Mouse (Mus musculus) adipocyte (in vitro differentiated cells): ENCODE results near the gene Usp3.

ENCODE experiments used
- DNase-seq: peaks from one replicate; pipeline ENCODE4 v3.0.0-alpha.2; 2016; ENCODE audit warnings: low spot score

Usp3 gene

GRCm38 (mm10) chr9:66571986-66572700 lies 20.8 kb downstream of the Usp3 start:
- no peak for DNase-seq

- DNase-seq, result no peak
Measured at GRCm38 (mm10) chr9:66562215-66562614, 30.7 kb downstream of the Usp3 start.

GRCm38 (mm10) chr9:66561496-66561895 lies 31.4 kb downstream of the Usp3 start:
- no peak for DNase-seq

- no peak for DNase-seq
Measured at GRCm38 (mm10) chr9:66560728-66561127, 32.2 kb downstream of the Usp3 start.

GRCm38 (mm10) chr9:66560295-66560694 lies 32.6 kb downstream of the Usp3 start:
- no peak for DNase-seq

- no peak for DNase-seq
Measured at GRCm38 (mm10) chr9:66558971-66559370, 34.0 kb downstream of the Usp3 start.

- no peak for DNase-seq
Measured at GRCm38 (mm10) chr9:66542785-66543184, 50.2 kb downstream of the Usp3 start.

GRCm38 (mm10) chr9:66521595-66521994 lies 71.3 kb downstream of the Usp3 start:
- no peak for DNase-seq

- no peak for DNase-seq
Measured at GRCm38 (mm10) chr9:66520299-66520698, 72.6 kb downstream of the Usp3 start.

- DNase-seq, result peak; percentile 20
Measured at GRCm38 (mm10) chr9:66518901-66519300, 74.0 kb downstream of the Usp3 start.

- peak; percentile 10 for DNase-seq
Measured at GRCm38 (mm10) chr9:66518251-66518650, 74.7 kb downstream of the Usp3 start.

GRCm38 (mm10) chr9:66517746-66518145 lies 75.2 kb downstream of the Usp3 start:
- no peak for DNase-seq

- peak; percentile 77 for DNase-seq
Measured at GRCm38 (mm10) chr9:66516296-66516940, 76.5 kb downstream of the Usp3 start.

- no peak for DNase-seq
Measured at GRCm38 (mm10) chr9:66515680-66516210, 77.2 kb downstream of the Usp3 start.

GRCm38 (mm10) chr9:66515115-66515514 lies 77.8 kb downstream of the Usp3 start:
- DNase-seq, result no peak

GRCm38 (mm10) chr9:66514256-66514770 lies 78.6 kb downstream of the Usp3 start, which contains the start of gene Fbxl22:
Gene Fbxl22, minus strand, starts transcription at chr9:66514593.
- DNase-seq, result no peak

- DNase-seq, result no peak
Measured at GRCm38 (mm10) chr9:66513661-66514255, 79.2 kb downstream of the Usp3 start.

- DNase-seq, result peak; percentile 62
Measured at GRCm38 (mm10) chr9:66513150-66513549, 79.8 kb downstream of the Usp3 start.

GRCm38 (mm10) chr9:66512351-66512671 lies 80.6 kb downstream of the Usp3 start:
- peak; percentile 70 for DNase-seq

GRCm38 (mm10) chr9:66511580-66512350 lies 81.2 kb downstream of the Usp3 start:
- DNase-seq, result peak; percentile 83

GRCm38 (mm10) chr9:66510944-66511343 lies 82.0 kb downstream of the Usp3 start:
- DNase-seq, result peak; percentile 31

GRCm38 (mm10) chr9:66510351-66510841 lies 82.5 kb downstream of the Usp3 start:
- DNase-seq, result peak; percentile 59
